Mouse (Mus musculus): ENCODE results near the gene Slc37a1. TPM values are rescaled to one million over a fixed set of nuclear protein-coding genes. Genes with fewer than 3 reads are reported as not detected.
A peak's percentile ranks its signal among the peaks of the same experiment; 100 is the strongest.

Gene Slc37a1
- 2.6 TPM in 1 of 2 replicates, not detected in the other for polyA plus RNA-seq (2012; ENCODE audit: insufficient read depth, insufficient read length, missing spikeins)

- Histone ChIP-seq H3K27ac (replicated peaks; ENCODE audit: low read depth, low read length) (no peak within 1 kb of the TSS), H3K4me3 (ENCODE audit: insufficient read depth, low read depth, low read length) (no peak within 1 kb of the TSS), H3K4me1 (ENCODE audit: control insufficient read depth, insufficient read depth, insufficient read length, low read length) (no peaks in the 10 kb centered on the region)
Observed at GRCm38 (mm10) chr17:31286492-31286891, at the start of gene Slc37a1. Gene Slc37a1 (plus strand): TSS chr17:31286792.

- Histone ChIP-seq H3K4me1 (ENCODE audit: control insufficient read depth, insufficient read depth, insufficient read length, low read length) (no peaks in the 10 kb centered on the region), H3K27ac (replicated peaks; ENCODE audit: low read depth, low read length) (no peak overlapping the region), H3K4me3 (ENCODE audit: insufficient read depth, low read depth, low read length) (no peak overlapping the region)
Observed at GRCm38 (mm10) chr17:31238234-31239020, 48.2 kb upstream of the Slc37a1 start.

- no peak overlapping the region for H3K4me3 ChIP-seq (ENCODE audit: insufficient read depth, low read depth, low read length)
- no peaks in the 10 kb centered on the region for H3K4me1 ChIP-seq (ENCODE audit: control insufficient read depth, insufficient read depth, insufficient read length, low read length)
Observed at GRCm38 (mm10) chr17:31241156-31241555, 45.4 kb upstream of the Slc37a1 start.

GRCm38 (mm10) chr17:31242764-31243163 lies 43.8 kb upstream of the Slc37a1 start:
- Histone ChIP-seq H3K4me3 (ENCODE audit: insufficient read depth, low read depth, low read length) (no peak overlapping the region), H3K4me1 (ENCODE audit: control insufficient read depth, insufficient read depth, insufficient read length, low read length) (no peaks in the 10 kb centered on the region), H3K27ac (replicated peaks; ENCODE audit: low read depth, low read length) (no peak overlapping the region)

More at GRCm38 (mm10) chr17:31241156-31241555, 45.4 kb upstream of the Slc37a1 start:
- no peak overlapping the region for H3K27ac ChIP-seq (replicated peaks; ENCODE audit: low read depth, low read length)

GRCm38 (mm10) chr17:31245321-31245720 lies 41.3 kb upstream of the Slc37a1 start:
- Histone ChIP-seq H3K4me1 (ENCODE audit: control insufficient read depth, insufficient read depth, insufficient read length, low read length) (no peaks in the 10 kb centered on the region), H3K27ac (replicated peaks; ENCODE audit: low read depth, low read length) (no peak overlapping the region), H3K4me3 (ENCODE audit: insufficient read depth, low read depth, low read length) (no peak overlapping the region)

- no peaks in the 10 kb centered on the region for H3K4me1 ChIP-seq (ENCODE audit: control insufficient read depth, insufficient read depth, insufficient read length, low read length)
- H3K27ac ChIP-seq (replicated peaks; ENCODE audit: low read depth, low read length), result no peak overlapping the region
- H3K4me3 ChIP-seq (ENCODE audit: insufficient read depth, low read depth, low read length), result no peak overlapping the region
Observed at GRCm38 (mm10) chr17:31247144-31247543, 39.4 kb upstream of the Slc37a1 start.

GRCm38 (mm10) chr17:31253951-31254350 lies 32.6 kb upstream of the Slc37a1 start:
- Histone ChIP-seq H3K27ac (replicated peaks; ENCODE audit: low read depth, low read length) (no peak overlapping the region), H3K4me3 (ENCODE audit: insufficient read depth, low read depth, low read length) (no peak overlapping the region), H3K4me1 (ENCODE audit: control insufficient read depth, insufficient read depth, insufficient read length, low read length) (no peaks in the 10 kb centered on the region)

GRCm38 (mm10) chr17:31254463-31254931 lies 32.1 kb upstream of the Slc37a1 start:
- Histone ChIP-seq H3K4me1 (ENCODE audit: control insufficient read depth, insufficient read depth, insufficient read length, low read length) (no peaks in the 10 kb centered on the region), H3K4me3 (ENCODE audit: insufficient read depth, low read depth, low read length) (no peak overlapping the region), H3K27ac (replicated peaks; ENCODE audit: low read depth, low read length) (no peak overlapping the region)

- H3K4me1 ChIP-seq (ENCODE audit: control insufficient read depth, insufficient read depth, insufficient read length, low read length), result no peaks in the 10 kb centered on the region
- H3K4me3 ChIP-seq (ENCODE audit: insufficient read depth, low read depth, low read length), result no peak overlapping the region
- H3K27ac ChIP-seq (replicated peaks; ENCODE audit: low read depth, low read length), result no peak overlapping the region
Observed at GRCm38 (mm10) chr17:31257149-31257548, 29.4 kb upstream of the Slc37a1 start.

GRCm38 (mm10) chr17:31257898-31258297 lies 28.7 kb upstream of the Slc37a1 start:
- H3K4me1 ChIP-seq (ENCODE audit: control insufficient read depth, insufficient read depth, insufficient read length, low read length), result no peaks in the 10 kb centered on the region
- H3K27ac ChIP-seq (replicated peaks; ENCODE audit: low read depth, low read length), result no peak overlapping the region
- no peak overlapping the region for H3K4me3 ChIP-seq (ENCODE audit: insufficient read depth, low read depth, low read length)

- Histone ChIP-seq H3K27ac (replicated peaks; ENCODE audit: low read depth, low read length) (no peak overlapping the region), H3K4me3 (ENCODE audit: insufficient read depth, low read depth, low read length) (no peak overlapping the region), H3K4me1 (ENCODE audit: control insufficient read depth, insufficient read depth, insufficient read length, low read length) (no peaks in the 10 kb centered on the region)
Observed at GRCm38 (mm10) chr17:31258310-31258865, 28.2 kb upstream of the Slc37a1 start.

- no peak overlapping the region for H3K27ac ChIP-seq (replicated peaks; ENCODE audit: low read depth, low read length)
- H3K4me1 ChIP-seq (ENCODE audit: control insufficient read depth, insufficient read depth, insufficient read length, low read length), result no peaks in the 10 kb centered on the region
- no peak overlapping the region for H3K4me3 ChIP-seq (ENCODE audit: insufficient read depth, low read depth, low read length)
Observed at GRCm38 (mm10) chr17:31259145-31259544, 27.4 kb upstream of the Slc37a1 start.

GRCm38 (mm10) chr17:31259825-31260224 lies 26.8 kb upstream of the Slc37a1 start:
- Histone ChIP-seq H3K27ac (replicated peaks; ENCODE audit: low read depth, low read length) (no peak overlapping the region), H3K4me1 (ENCODE audit: control insufficient read depth, insufficient read depth, insufficient read length, low read length) (0 out of 2 replicates have a peak, but pooled peaks cover 3% of the 10 kb centered on the region), H3K4me3 (ENCODE audit: insufficient read depth, low read depth, low read length) (no peak overlapping the region)

- no peak overlapping the region for H3K4me3 ChIP-seq (ENCODE audit: insufficient read depth, low read depth, low read length)
- H3K27ac ChIP-seq (replicated peaks; ENCODE audit: low read depth, low read length), result 0 out of 2 replicates have a peak overlapping the region, but pooled peaks have one; percentile 41
- H3K4me1 ChIP-seq (ENCODE audit: control insufficient read depth, insufficient read depth, insufficient read length, low read length), result 0 out of 2 replicates have a peak, but pooled peaks cover 3% of the 10 kb centered on the region
Observed at GRCm38 (mm10) chr17:31260430-31260829, 26.2 kb upstream of the Slc37a1 start.

GRCm38 (mm10) chr17:31261352-31261751 lies 25.2 kb upstream of the Slc37a1 start:
- 0 out of 2 replicates have a peak, but pooled peaks cover 3% of the 10 kb centered on the region for H3K4me1 ChIP-seq (ENCODE audit: control insufficient read depth, insufficient read depth, insufficient read length, low read length)
- H3K27ac ChIP-seq (replicated peaks; ENCODE audit: low read depth, low read length), result no peak overlapping the region
- no peak overlapping the region for H3K4me3 ChIP-seq (ENCODE audit: insufficient read depth, low read depth, low read length)

Measured in brown adipose tissue, adult 24 weeks (tissue).